Mouse (Mus musculus) kidney, adult 2 months (tissue): ENCODE results near the gene Acsm1.

ENCODE experiments used
- CTCF ChIP-seq: fragments of 200-500 bp; conservative IDR thresholded peaks from 2 replicates; pipeline ENCODE4 v1.5.1; 2011; ENCODE audit warnings: low read depth, mild to moderate bottlenecking, control low read depth, low read length, moderate library complexity, mixed read lengths; ENCODE audit not compliant: insufficient read depth, insufficient read length
- POLR2A ChIP-seq: fragments of 200-500 bp; IDR thresholded peaks from one replicate; pipeline ENCODE4 v1.6.1; 2011; ENCODE audit warnings: low read depth, low read length, control low read depth

DNA sequence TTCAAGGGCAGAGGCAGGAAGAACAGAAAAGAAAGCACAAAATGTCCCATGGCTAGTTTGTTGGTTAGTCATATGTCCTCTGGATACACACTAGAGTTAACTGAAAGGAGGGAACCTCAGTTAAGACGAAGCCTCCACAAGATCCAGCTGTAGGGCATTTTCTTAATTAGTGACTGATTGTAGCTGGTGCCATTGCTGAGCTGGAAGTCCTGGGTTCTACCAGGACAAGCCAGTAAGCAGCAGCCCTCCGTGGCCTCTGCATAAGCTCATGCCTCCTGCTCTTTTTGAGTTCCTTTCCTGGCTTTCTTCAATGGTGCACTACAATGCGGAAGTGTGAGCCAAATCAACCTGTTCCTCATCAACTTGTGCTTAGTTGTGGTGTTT, 46.4 kb upstream of the Acsm1 start:
- TF ChIP-seq CTCF = no peak
- TF ChIP-seq POLR2A = peak; percentile 10
